Mouse (Mus musculus) cerebellum, adult (tissue): ENCODE data around the gene C1ql1.
A peak's percentile ranks its signal among the peaks of the same experiment; 100 is the strongest.

Experiments used
- ATAC-seq: cut with Nextera tagmentation; 2 replicates; pipeline ENCODE4 v1.9.2; 2017; ENCODE audit warnings: mild to moderate bottlenecking, moderate library complexity, mixed read lengths; ENCODE audit not compliant: insufficient number of reproducible peaks, low FRiP score, low TSS enrichment

Gene C1ql1

GRCm38 (mm10) chr11:102958870-102959269 is 12.4 kb upstream of the C1ql1 start:
- ATAC-seq = no peak

DNA sequence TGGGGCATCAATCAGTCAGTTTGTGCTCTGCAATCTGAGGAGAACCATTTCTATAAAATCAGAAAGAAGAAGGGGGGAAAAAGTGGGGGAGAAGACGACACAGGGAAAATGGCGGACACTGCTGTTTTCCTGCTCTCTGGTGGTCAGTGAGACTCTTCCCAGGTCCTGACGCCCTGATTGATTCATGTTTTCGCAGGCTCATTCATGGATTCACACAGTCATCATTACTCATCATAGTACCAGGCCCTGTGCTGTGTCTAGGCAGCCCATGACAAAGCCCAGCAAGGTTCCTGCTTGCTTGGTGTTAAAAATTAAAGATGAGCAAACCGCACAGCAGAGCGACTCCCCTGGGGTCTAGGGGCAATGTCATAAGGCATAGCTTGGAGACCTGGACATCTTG is 11.9 kb upstream of the C1ql1 start:
- no peak for ATAC-seq

DNA sequence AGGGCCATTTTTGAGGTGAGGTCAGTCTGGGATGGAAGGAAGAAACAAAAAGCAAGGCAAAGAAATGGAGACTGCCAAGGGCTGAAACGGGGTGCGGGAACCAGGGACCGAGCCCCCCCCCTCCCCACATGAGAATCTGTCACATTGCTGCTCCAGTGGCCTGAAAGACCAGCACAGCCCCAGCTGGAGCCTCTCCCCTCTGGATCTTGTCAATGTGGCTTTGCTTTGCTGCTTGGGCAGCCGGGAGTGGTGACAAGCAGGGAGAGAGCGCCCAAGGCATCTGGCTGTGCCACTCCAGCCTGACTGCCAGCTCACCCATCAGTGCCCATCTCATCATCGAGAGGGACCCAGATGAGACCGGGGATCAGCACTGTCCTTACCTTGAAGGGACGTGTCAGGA is 11.2 kb upstream of the C1ql1 start:
- ATAC-seq = no peak

DNA sequence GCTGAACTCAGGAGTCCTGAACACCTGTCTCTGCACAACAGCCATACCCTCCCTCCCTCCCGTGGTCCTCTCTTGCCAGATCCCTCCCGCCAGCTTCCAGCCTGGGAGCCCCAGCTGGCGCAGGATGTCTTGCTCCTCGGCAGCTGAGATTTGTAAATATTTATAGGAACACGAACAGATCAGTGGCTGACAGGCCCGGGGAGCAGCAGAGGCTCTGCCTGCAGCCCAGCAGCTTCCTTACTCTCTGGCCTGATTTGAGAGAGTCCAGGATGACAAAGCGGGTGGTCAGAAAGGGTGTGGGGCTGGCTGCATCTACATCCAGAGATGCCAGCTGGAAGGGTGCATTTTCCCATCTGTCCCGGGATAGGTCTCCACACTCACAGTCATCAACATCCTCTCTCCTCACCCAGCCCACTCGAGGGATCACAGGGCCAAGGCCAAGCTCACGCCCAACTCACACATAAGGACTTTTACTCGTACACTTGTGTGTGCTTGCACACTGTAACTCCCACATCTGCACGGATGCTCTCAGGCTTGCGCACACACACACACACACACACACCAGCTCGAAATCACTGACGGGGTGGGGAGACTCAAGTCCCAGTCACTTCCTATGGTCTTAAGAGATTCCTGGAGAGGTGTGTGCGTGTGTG is 10.6 kb upstream of the C1ql1 start:
- ATAC-seq = no peak

DNA sequence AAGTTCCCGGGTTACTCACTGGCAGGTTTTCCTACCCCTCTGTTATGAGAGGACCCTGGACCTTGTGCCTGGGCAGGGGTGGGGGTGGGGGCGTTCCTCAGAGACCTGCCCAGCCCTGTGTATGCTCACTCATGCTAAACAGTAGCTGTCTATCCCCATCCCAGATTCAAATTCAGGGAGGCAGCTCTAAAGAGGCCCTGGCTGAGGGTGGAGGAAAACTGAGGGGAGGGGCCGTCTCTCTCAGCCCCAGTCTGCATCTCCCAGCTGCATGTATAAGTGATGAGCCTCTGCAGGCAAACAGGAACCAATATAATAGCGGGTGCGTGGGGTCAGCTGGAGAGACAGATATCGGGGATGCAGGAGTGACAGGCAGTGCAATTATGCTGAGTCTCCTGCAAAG is 6.4 kb upstream of the C1ql1 start:
- ATAC-seq = no peak

DNA sequence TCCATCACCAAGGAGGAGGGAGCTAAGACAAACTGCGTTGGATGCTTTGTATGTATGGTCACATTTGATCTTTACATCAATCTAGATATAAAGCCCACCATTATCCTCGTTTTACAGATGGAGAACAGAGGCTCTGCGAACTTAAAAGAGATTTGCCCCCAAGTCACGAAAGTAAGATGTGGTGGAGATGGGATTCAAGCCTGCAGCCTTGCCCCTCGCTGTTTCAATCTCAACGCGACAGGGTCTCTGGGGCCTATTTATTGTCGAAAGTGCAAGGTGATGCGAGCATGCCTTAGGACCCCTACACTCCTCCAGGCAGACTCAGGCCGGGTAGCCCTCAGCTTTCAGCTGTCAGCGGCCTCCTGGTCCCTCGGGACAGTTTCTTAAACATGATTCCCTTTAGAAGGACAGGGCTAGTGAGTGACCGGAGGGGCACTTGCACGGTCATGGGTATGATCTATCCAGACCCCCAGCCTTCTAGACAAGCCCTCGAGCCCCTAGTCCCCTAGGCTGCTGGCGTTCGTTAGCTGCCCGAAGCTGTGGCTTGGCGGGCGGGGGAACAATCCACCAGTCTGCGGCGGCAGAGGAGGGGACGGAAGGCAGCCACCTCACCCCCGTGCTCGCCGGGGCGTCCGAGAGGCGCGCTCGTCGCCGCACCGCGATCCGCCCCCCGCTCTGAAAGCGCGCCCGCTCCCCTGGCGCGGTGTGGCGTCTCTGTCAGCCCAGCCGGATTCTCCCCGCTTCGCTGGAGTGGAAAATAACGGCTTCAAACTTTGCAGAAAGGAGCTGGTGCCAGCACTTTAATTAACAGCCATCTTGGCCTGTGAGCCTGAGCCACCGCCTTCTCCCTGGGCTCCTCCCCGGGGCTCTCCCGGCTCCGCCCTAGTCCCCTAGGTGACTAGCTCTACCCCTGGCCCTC is 1.8 kb upstream of the C1ql1 start:
- ATAC-seq = no peak; the same call in 1 of the 2 replicates

DNA sequence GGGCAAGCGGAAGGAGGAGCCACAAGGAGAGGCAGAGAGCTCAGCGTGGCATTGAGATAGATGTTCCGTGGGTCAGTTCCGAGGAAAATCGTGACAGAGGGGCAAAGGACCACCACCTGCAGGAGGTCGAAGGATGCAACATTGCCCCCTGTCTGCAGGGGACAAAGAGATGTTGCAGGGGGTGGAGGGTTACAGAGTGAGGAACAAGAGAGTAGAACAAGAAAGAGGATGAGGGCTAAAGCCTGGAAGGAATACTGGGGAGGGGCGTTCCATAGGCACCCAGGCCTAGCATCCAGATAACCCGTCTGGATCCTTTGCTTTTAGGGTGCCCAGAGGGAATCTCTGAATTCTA is 480 bp upstream of the C1ql1 start:
- ATAC-seq = no peak

DNA sequence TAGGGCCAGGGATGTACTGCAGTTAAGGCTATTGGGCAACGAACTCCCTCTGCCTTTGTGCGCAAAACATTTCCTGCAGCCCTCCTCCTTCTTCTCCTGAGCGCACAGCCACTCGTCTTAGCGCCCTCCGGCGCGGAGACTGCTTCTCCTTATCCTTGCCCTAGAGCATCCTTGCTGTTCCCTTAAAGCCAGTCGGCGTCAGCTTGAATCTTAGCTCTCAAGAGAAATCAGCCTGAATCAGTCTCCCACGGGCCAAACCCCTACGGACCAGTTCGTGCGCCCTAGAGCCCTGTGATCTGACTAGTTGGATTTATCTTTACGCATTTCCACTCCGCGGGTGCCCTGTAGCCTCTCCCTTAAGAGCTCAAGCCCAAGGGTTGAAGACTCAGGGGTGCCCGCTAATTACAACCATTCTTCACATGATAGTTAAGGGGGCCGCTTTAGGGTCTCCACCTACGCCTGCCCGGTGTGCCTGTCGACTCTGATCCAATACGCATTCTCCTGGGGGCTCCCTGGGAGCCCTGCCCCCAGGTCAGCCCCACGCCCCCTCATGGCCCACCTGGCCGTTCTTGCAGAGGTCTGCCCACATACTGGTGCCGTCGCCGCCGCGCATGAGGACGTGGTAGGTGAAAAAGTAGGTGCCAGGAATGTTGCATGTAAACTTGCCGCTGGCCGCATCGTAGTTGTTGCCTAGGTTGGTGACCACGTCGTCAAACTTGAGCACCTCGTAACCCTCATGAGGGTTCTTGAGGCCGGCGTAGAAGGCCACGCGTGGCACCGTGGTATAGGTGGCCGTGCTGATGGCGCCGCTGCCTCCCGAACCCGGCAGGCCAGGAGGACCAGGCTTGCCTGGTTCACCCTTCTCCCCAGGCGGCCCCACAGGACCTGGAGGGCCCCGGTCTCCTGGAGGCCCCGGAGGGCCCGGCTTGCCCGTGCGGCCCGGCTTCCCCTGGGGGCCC is 903 bp downstream of the C1ql1 start:
- ATAC-seq = no peak

- no peak for ATAC-seq
Measured at GRCm38 (mm10) chr11:102941236-102941635, 5.3 kb downstream of the C1ql1 start.

GRCm38 (mm10) chr11:102939024-102939675 is 7.3 kb downstream of the C1ql1 start:
- ATAC-seq = no peak

DNA sequence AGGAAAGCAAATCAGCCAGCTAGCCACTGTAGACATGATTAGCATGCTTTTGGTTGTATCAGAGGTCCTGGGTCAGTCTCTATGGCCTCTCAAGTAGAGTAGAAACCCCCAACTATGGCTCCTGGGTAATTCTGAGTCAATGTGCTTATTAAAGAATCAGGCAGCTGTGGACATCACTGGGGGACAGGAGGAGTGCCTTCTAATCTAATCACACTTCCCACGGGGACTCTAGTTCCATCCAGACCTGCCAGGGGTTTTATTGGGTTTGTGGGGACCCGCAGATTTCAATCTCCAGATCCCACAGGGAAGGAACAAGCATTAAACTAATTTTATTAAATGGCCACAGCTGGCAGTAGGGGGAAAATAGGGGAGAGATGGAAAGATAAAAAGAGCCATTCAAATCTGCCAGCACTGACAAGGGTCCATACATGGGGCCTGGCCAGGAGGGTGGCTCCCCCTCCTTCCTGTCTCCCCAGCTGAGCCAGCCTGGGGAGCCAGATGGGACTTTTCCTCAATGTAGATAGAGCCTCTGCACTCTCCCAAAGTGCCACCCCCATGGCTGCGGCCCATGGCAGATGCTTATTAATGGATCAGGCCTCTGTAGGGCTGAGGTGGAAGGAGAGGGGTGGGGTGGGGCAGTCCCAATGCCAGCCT is 8.8 kb downstream of the C1ql1 start:
- no peak for ATAC-seq

DNA sequence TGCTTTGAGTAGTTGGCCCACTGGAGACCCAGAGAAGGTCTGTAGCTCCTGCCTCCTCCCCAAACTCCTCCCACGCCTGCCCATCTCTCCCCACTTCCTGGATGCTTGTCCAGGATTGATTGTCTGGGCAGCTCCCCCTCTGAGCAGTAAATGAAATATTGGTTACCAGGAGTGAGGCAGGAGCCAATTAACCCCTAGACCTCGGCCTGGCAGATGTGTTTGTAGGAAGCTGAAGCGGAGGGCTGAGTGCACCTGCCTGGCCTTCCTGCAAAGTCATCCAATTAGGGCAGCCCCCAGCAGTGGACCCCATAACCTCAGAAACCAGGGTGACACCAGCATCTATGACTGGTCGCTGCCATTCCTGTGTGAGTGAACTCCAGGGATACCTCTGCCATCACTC is 10.2 kb downstream of the C1ql1 start:
- ATAC-seq = no peak

DNA sequence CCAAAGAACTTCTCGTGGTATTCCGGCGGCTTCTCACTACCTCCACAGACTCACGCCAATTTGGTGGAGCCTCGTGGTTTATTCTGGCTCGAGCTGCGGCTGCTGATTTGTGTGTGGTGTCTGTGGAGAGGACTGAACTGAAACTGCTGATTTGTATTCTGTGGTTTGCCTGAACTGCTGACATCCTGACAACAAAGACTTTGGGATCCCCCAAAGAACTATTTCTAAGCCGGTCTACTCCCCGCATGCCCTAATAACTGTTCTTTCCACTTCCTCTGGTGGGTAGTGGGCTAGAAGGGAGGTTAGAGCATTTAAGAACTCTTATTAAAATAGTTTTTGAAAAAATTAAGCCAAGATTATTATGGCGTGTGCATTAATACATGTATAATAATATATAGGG is 15.8 kb downstream of the C1ql1 start:
- ATAC-seq = no peak

DNA sequence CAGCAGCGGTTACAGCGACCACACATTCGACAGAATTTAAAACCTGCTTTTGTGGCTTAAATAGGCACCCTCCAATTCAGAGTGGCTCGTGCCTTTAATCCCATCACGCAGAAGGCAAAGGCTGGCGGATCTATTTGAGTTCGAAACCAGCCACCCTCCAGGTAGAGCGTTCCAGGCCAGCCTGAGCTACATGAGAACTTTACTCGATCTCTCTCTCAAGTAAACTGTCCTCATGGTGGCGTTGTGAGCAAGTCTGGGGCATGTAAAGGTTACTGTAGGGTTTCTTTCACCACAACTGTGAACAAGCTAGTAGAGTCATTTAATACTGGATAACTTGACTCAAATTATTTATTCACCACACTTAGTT is 21.2 kb downstream of the C1ql1 start:
- no peak for ATAC-seq

DNA sequence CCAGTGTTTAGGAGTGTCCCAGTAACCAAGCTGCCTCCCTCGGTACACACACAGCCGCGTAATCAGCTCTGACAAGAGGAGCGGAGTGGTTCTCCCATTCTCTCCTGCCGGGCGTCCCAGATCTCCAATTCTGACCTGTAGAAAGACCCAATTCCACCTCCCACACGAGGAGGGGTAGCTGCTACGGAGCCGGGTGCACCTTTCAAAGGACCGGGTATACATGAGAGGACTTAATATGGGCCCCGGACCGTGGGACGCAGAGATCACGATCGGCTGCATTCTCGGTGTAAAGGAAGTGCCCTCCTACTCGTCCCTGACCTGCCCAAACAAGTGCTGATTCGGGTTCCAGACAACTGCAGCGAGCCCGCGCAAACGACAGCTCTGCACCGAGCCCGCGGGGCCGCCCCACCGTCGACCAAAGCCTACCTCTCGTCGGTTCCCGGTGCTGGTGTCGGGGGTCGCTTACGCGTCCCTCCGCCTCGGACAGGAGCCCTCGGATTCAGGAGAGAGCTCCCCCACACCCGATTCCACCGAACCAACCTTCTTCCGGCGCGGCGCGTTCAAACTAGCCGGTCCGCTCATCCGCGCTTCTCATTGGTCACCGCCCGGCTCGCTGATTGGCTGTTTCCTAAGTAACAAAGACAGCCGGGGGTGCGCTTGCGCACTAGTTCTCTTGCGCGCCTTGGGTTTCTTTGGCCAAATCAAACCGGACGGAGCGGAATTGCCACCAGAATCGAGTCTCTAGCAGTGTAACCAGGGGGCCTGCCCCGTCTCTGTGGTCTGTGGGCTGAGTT is 21.7 kb downstream of the C1ql1 start, which contains the start of gene Kif18b:
Kif18b (minus strand) TSS at position 568 of the 794 bp plus-strand sequence.
- peak; percentile 88 for ATAC-seq

DNA sequence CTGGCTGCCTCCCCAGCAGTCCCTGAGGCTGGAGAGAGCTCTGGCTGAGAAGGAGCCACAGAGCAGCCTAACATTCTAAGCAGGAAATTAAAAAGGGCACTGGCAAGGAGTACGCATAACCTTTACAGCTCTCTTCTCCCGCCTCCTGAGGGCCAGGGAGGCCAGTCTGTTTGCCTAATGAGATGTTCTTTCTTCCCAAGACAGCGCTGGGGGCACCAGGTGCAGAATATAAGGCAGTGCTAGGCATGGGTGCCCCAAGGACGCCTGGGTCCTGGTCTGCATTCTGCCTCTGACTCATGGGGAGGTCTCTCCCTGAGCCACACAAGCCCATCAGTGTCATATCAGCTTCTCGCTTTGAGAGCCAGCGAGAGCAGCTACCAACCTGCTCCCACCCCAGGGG is 25.0 kb downstream of the C1ql1 start:
- no peak for ATAC-seq

DNA sequence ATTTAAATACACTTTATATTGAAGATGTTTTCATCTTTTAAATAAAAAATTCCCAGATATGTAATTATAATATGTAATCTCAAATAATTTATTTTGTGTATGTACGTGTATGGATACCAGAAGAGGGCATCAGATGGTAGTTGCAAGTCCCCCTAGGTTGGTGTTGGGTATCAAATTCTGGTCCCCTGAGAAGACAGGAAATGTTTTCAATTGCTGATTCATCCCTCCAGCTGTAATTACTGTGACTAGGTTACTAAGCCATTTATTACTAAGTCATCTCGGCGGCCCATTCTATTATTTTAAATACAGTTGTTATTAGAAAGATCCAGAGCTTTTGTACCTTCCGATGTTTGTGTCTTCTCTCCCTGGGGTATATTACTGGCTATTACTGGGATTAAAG is 28.4 kb downstream of the C1ql1 start:
- no peak for ATAC-seq

DNA sequence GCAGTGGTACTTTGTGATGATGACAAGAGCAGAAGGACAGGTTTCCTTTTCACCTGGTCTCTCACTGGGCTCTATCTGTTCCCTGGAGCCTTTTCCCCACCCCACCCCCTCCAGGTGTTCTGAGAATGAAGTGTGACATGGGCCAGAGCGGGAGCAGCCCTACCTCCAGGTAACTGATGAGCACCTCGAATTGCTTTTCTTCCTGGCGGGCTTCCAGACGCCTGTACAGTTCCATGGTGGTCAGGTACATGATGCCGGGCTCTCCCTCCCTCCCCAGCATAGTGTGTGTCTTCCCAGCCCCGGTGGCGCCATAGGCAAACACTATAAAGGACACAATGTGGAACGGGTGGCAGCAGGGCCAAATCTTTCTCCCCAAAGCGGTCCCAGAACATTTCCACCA is 31.1 kb downstream of the C1ql1 start:
- ATAC-seq = no peak

GRCm38 (mm10) chr11:102911376-102911775 is 35.1 kb downstream of the C1ql1 start:
- ATAC-seq = no peak
